Mouse (Mus musculus) brain, embryonic 14.5 days (tissue): ENCODE measurements at regions not wholly inside any gene's neighbourhood (a gene's known extent, or its start where the extent isn't known, plus 50 kb on each side); places are given as distances from the start of the nearest gene placed in this dataset.

Source experiments
- DNase-seq: peaks from one replicate; pipeline ENCODE4 v3.0.0-alpha.2; 2011; ENCODE audit warnings: low read depth
- CTCF ChIP-seq: fragments of 200-500 bp; IDR thresholded peaks from 2 replicates; pipeline ENCODE4 v1.5.1; 2012; ENCODE audit warnings: inconsistent platforms, mild to moderate bottlenecking, moderate library complexity, borderline replicate concordance; ENCODE audit not compliant: insufficient read depth, insufficient read length; ENCODE audit errors: extremely low read depth
- POLR2A ChIP-seq: fragments of 200-500 bp; IDR thresholded peaks from 2 replicates; pipeline ENCODE4 v1.6.1; 2012; ENCODE audit warnings: mild to moderate bottlenecking, inconsistent platforms, borderline replicate concordance; ENCODE audit not compliant: poor library complexity, insufficient read depth, insufficient read length, severe bottlenecking; ENCODE audit errors: extremely low read depth

DNA sequence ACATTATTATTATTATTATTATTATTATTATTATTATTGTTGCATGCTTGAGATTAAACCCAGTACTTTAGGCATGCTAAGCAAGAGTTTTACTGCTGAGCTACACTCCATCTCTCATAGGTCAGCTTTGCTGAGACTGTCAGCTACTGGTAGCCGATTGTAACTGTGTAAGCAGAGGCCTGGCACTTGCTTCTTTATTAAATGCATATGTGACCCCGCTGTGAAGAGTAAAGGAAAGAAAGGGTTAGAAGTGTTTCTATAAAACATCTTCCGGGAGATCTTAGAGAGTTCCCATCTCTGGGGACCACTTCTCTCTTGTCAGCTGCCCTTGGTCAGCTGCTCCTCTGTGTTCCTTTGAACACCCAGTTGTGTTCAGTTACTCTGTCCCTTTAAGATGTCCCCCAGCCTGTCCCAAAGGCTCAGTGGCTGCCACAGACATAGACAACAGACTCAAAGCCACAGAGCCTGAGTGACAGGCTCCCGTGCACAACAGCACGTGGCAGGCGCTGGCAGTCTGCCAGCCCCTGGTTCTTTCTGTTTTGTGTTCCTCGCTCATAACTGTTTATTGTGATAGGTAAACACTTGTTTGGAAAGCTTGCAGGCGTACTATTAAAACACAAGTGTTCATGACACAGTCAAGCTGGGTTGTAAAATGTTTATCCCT lies 563.7 kb upstream of the Auts2 start:
- no peak for TF ChIP-seq CTCF
- peak; percentile 93 for DNase-seq

DNA sequence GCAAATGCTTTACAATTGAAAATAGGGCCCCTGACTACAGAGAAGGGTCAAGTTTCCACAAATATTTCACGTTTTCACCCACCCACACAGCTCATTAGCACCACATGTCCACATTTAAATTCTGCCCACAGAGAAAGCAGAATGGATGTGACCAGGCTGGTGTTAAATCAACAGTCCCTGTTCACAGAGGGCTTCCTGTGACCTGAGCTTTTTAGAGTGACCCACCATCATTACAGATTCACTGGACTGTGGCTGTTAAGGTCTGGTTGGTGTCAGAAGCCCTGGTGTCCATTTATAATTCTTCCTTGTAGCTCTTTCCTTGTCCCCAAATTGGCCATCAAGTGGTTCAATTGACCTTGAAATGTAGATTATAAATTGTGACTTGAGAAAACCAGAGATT lies 553.2 kb upstream of the Auts2 start:
- no peak for TF ChIP-seq POLR2A
- no peak for TF ChIP-seq CTCF
- no peak for DNase-seq

DNA sequence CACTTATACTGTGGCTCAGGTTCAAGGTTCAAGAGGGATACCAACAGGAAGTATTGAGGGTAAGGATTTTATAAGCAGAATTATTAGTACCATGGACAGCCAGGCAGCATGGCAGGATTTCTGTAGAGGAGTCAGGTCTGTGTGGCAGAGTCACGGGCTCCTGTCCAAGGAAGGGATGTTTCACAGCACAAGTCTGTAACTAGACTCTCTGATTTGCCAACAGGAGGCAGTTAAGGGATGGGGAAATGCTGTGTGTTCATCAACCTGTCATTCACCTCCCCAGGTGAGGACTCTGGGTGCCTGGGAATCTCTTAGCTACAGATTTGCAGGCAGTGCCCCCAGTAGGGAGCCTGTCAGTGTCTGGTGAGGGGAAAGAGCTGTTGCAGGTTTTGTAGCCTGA lies 541.7 kb upstream of the Auts2 start:
- TF ChIP-seq POLR2A (no peak), CTCF (no peak)
- DNase-seq = no peak

DNA sequence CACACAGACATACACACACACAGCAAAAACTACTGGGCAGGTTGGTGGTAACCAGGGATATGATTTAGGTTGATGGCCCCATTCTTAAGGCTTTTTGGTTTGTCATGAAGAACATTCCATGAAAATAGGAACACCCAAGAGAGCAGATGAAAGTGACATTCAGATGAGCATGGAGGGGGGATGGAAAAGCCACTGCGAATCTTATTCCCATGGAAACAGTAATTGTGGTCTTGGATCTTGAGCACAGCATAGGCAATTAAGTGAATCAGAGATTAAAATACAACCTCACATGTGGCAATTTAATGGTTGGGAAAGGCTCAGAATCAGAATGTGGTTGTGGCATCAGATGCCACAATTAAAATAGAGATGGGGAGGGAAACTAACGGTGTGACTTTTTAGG lies 537.6 kb upstream of the Auts2 start:
- peak; percentile 60 for DNase-seq
- TF ChIP-seq POLR2A (no peak), CTCF (no peak)

DNA sequence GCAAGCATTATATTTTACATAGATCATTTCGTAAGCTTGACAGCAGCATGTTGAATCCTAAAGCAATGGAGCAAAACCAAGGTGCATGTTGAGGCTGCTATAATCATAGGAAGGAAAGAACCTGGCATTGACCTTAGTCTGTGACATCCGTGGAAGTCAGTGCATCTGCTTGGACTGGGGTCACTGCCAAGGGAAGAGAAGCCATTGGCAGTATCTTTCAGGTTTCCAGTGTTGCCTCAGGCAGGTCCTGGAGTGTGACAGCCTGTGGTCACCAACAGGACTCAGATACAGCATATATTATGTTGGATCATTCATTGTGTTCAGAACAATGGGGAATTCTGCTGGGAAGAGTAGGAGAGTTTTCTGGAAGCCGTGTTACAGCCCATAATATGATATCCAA lies 535.8 kb upstream of the Auts2 start:
- no peak for TF ChIP-seq POLR2A
- no peak for TF ChIP-seq CTCF
- no peak for DNase-seq

DNA sequence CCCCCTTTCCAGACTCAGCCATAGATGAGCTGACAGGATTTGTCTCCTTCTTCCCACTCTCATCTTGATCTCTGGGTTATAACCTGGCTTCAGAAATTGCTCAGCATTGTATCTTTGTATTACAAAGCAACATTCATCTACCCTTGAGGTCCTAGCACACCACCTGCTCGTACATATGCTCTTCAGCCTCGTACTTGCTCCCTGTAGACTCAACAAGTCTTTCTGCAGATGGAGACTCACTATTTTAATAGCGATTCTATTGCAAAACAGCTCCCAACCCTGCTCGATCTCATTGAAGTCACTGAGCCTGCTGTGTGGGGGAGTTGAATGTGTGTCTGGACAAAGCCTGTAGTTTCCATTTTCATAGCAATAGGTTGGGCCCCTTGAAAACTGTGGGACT lies 535.2 kb upstream of the Auts2 start:
- no peak for TF ChIP-seq CTCF
- TF ChIP-seq POLR2A = no peak
- no peak for DNase-seq

DNA sequence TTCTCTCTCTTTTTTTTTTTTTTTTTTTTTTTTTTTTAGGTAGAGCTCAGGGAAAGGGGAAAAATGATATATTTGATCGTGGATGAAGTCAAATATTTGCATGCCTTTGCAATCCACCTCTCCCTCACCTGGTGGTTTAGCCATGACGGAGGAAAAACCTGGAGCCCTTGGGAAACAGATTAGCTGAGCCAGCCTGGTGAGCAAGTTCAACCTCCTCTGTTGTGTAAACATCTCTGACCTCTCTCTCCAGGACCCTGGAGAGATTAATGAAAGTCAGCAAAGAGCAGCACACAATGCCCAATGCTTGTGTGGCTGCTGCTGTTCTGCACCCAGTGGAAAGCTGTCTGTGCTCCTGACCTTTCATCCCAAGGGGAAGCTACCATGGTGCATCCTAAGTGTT lies 530.2 kb upstream of the Auts2 start:
- TF ChIP-seq POLR2A = no peak
- TF ChIP-seq CTCF = no peak
- no peak for DNase-seq

DNA sequence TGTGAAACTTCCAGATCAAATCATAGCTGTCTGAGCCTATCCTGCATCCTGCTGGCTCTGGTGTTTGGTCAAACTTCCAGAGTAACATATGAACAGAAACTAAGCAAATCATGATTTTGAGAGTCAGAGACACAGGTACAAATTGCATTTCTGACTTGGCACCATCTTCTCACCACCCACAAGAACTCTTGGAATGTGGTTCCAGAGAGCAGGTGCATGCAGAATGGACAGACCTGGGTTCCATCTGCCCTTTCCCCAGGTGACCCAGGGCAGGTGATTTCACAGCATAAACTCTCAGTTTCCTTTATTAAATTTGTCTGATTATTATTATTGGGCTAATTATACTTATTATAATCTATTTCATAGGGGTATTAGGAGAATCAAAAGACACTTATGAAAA lies 527.0 kb upstream of the Auts2 start:
- TF ChIP-seq POLR2A = no peak
- TF ChIP-seq CTCF = no peak
- no peak for DNase-seq

DNA sequence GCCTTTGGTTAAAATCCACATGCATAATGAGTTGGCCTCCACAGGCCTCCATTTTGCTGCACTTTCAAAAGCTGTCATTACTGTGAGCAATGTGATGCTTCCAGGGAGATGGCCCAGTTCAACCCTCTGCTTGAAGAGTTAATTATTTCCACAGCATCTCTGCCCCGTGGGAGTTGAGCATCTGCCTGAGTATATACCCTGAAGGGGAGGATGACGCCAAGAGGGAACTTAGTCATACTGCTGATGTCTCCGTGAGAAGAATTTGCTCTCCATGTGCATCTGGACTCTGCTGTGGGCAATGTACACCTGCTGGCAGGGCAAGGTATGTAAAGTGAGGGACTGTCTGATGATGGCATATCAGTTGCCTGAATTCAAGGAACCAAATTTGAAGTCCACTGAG lies 519.3 kb upstream of the Auts2 start:
- TF ChIP-seq POLR2A (no peak), CTCF (no peak)
- DNase-seq = no peak

DNA sequence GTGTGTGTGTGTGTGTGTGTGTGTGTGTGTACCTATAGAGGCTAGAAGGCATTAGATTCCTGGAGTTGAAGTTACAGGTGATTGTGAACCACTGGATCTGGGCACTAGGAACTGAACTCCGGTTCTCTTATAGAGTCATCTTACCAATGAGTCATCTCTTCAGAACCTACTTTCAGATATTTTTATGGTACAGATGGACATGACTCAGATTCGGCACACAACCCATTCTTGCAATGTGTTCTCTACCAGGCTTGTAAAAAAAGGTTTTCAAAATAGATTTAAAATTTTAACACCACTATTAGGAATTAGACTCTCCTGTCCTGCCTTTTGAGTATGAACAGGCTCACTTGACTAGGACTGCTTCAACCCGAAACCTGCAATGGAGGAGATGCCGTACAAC lies 504.3 kb upstream of the Auts2 start:
- DNase-seq = no peak
- TF ChIP-seq POLR2A (no peak), CTCF (no peak)

DNA sequence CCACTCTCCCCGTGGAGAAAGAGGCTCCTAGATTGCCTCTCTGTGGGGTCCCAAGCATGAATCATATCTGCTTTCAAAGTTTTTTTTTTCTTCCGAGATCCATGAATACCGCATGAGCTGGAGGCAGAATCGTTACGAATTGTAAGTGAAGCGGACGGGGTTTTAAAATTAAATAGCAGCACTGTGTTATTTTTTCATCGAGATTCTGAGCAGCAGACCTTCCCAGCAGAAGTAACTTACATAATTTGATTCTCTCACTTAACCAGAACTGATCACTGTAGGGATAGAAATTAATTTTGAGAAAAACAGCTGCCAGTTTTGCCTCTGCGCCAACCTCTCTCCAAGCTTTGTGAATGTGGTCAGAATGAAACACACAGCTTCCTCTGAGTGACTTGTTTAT lies 502.5 kb upstream of the Auts2 start:
- TF ChIP-seq POLR2A (no peak), CTCF (no peak)
- no peak for DNase-seq

DNA sequence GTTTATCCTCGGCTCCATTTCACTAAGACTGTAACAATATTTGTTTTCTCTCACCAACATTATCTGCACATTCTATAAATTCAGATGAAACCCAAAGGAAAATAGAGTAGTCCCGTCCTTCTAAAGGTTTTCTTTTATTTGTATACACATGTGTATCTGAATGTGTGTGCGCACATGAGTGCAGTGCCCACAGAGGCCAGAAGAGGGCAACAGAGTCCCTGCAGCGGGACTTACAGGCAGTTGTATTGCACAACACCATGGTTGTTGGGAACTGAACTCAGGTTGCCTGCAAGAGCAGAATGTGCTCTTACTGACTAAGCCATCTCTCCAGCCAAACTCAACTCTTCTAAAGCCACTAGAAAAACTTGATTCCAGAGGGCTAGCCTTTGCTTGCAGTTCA lies 484.4 kb upstream of the Auts2 start:
- DNase-seq = no peak
- peak; percentile 31; the same call in 1 of the 2 replicates for TF ChIP-seq CTCF
- TF ChIP-seq POLR2A = no peak
